Mouse (Mus musculus) v-Abl transformed pro-B cells (cell line): ENCODE measurements around the gene Olfr768.
"Not testable (repeated sequence)": the region's sequence is repeated elsewhere in the genome, so short reads cannot be mapped to it uniquely, and the experiment has no call there.

Experiments used
- in situ Hi-C, 2 experiments: fragments of 400-800 bp; cut with MboI; formaldehyde crosslinking; loops; one replicate each; pipeline ENCODE4 v1.15.1; 2025; ENCODE audit not compliant: unreplicated experiment in 2 of 2

Gene Olfr768

GRCm38 (mm10) chr10:129099275-129099674 is at the start of gene Olfr768:
Gene Olfr768 (minus strand): TSS chr10:129099375.
- in situ Hi-C loops: no loop called here

GRCm38 (mm10) chr10:129138898-129139297 is 39.7 kb upstream of the Olfr768 start, which contains the start of gene Olfr770:
Gene Olfr770 (minus strand): TSS chr10:129138998.
- in situ Hi-C loops: no loop called here

GRCm38 (mm10) chr10:129117761-129118160 is 18.6 kb upstream of the Olfr768 start, which contains the start of gene Olfr769:
Gene Olfr769 (minus strand): TSS chr10:129117861.
- in situ Hi-C loops: no loop called here

GRCm38 (mm10) chr10:129115146-129115545 is 16.0 kb upstream of the Olfr768 start:
- in situ Hi-C loops: no loop called here

- in situ Hi-C loops: no loop called here
Measured at GRCm38 (mm10) chr10:129101231-129101630, 2.1 kb upstream of the Olfr768 start.

GRCm38 (mm10) chr10:129082810-129083209 is 16.4 kb downstream of the Olfr768 start, which contains the start of gene Olfr767:
Gene Olfr767 (minus strand): TSS chr10:129082910.
- in situ Hi-C loops: not testable (repeated sequence)

GRCm38 (mm10) chr10:129068877-129069276 is 30.3 kb downstream of the Olfr768 start, which contains the start of gene Olfr766-ps1:
Gene Olfr766-ps1 (minus strand): TSS chr10:129068977.
- in situ Hi-C loops: no loop called here

GRCm38 (mm10) chr10:129049898-129050297 is 49.3 kb downstream of the Olfr768 start, which contains the start of gene Olfr765:
Gene Olfr765 (minus strand): TSS chr10:129049998.
- in situ Hi-C loops: not testable (repeated sequence)
